Mouse (Mus musculus) hindbrain, embryonic 11.5 days (tissue): Measurements from ENCODE around the gene Zfp106. TPM values are rescaled to one million over a fixed set of nuclear protein-coding genes. Genes with fewer than 3 reads are reported as not detected.

Source experiments
- ATAC-seq: fragments of 200-750 bp; cut with Nextera tagmentation; 2 replicates; pipeline ENCODE4 v1.8.0; 2017; ENCODE audit warnings: mild to moderate bottlenecking, moderate TSS enrichment, moderate library complexity; ENCODE audit not compliant: low FRiP score
- DNase-seq: peaks from one replicate; pipeline ENCODE4 v3.0.0-alpha.2; 2015; ENCODE audit warnings: low spot score
- H3K27ac ChIP-seq: fragments of 300-500 bp; sonication (generic); 2 replicates; pipeline ENCODE4 v1.5.1; 2014; ENCODE audit warnings: mild to moderate bottlenecking, low read depth, low read length
- H3K27me3 ChIP-seq: fragments of 300-500 bp; sonication (generic); 2 replicates; pipeline ENCODE4 v1.6.1; 2014; ENCODE audit warnings: mild to moderate bottlenecking, low read length, moderate library complexity, mixed read lengths; ENCODE audit not compliant: control insufficient read depth, insufficient read depth
- H3K36me3 ChIP-seq: fragments of 300-500 bp; sonication (generic); 2 replicates; pipeline ENCODE4 v1.6.1; 2014; ENCODE audit warnings: mild to moderate bottlenecking, low read length, moderate library complexity, mixed read lengths; ENCODE audit not compliant: control insufficient read depth, insufficient read depth
- H3K4me1 ChIP-seq: fragments of 300-500 bp; sonication (generic); replicated peaks from 2 replicates; pipeline ENCODE4 v1.6.1; 2014; ENCODE audit warnings: low read length, mixed read lengths; ENCODE audit not compliant: control insufficient read depth, insufficient read depth
- H3K4me2 ChIP-seq: fragments of 300-500 bp; sonication (generic); replicated peaks from 2 replicates; pipeline ENCODE4 v1.6.1; 2014; ENCODE audit warnings: mild to moderate bottlenecking, low read depth, low read length
- H3K4me3 ChIP-seq: fragments of 300-500 bp; sonication (generic); 2 replicates; pipeline ENCODE4 v1.5.1; 2014; ENCODE audit warnings: low read depth, low read length
- H3K9ac ChIP-seq: fragments of 300-500 bp; sonication (generic); 2 replicates; pipeline ENCODE4 v1.6.1; 2014; ENCODE audit warnings: low read depth, low read length
- H3K9me3 ChIP-seq: fragments of 300-500 bp; sonication (generic); 2 replicates; pipeline ENCODE4 v1.6.1; 2016; ENCODE audit warnings: low read length; ENCODE audit not compliant: control insufficient read depth
- WGBS: fragments of 180-500 bp; shearing (Covaris S2); extraction: QIAGEN DNeasy Blood & Tissue Kit; methylation state at CpG from one replicate; pipeline ENCODE4 v1.1.7; 2014; 5-methylcytosine and 5-hydroxymethylcytosine counted together
- polyA plus RNA-seq: library from polyadenylated mRNA; unstranded; fragments of >200 nt; fragmentation: Nextera tagmentation; extraction: Ambion mirVana; gene quantifications from 2 replicates; pipeline ENCODE4 v1.2.1, GENCODE M21; 2014

Zfp106 gene
- 59.8 and 72.6 TPM in 2 replicates for polyA plus RNA-seq

DNA sequence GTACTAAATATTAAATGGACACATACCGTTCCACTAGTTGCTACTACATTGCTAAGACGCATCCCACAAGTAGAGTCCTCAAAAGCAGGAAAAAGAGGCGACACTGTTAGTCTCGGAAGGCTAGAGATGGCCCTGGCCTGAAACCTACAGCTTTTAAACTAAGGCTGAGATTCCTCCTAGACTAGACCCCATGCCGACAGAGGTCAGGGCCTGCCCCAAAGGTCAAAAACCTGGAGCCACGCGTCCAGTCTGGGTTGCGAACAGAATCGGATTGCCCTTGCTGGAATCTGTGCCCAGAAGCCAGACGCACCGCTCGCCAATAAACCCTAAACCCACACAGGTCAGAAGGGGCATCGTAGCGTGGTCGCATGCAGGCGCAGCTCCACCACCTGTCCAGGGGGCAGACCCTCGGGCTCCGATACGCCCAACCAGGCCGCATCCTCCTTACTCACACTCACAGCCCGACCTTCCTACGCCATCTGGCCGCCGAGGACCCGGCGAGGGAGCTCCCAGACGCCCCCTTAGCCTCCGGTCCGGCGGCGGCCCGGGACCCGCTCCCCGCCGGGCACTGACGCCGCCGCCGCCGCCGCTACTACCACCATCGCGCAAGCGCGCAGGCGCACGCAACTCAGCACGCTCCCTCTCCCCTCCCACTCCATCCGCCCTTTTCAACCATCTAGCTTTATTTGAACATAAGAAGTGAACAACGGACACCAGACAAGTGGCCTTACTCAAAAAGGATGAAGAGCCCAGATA, at the start of gene Zfp106:
Zfp106 (minus strand) TSS at position 609 of the 756 bp plus-strand sequence.
- no peaks in the 10 kb centered on the region for H3K9me3 ChIP-seq
- H3K27me3 ChIP-seq = no peaks in the 10 kb centered on the region
- 0 out of 2 replicates have a peak, but pooled peaks cover 2% of the 10 kb centered on the region for H3K4me1 ChIP-seq
- WGBS = under 1% methylated on average over 48 of the region's 50 CpGs
- H3K4me2 ChIP-seq = peak within 1 kb of the TSS; percentile 78
- peak within 1 kb of the TSS; percentile 95 for H3K9ac ChIP-seq
- peak within 1 kb of the TSS; percentile 77 for H3K27ac ChIP-seq
- peak within 1 kb of the TSS; percentile 90 for H3K4me3 ChIP-seq
- DNase-seq = peak; percentile 91
- no peaks in the 10 kb centered on the region for H3K36me3 ChIP-seq
- peak; percentile 86 for ATAC-seq

DNA sequence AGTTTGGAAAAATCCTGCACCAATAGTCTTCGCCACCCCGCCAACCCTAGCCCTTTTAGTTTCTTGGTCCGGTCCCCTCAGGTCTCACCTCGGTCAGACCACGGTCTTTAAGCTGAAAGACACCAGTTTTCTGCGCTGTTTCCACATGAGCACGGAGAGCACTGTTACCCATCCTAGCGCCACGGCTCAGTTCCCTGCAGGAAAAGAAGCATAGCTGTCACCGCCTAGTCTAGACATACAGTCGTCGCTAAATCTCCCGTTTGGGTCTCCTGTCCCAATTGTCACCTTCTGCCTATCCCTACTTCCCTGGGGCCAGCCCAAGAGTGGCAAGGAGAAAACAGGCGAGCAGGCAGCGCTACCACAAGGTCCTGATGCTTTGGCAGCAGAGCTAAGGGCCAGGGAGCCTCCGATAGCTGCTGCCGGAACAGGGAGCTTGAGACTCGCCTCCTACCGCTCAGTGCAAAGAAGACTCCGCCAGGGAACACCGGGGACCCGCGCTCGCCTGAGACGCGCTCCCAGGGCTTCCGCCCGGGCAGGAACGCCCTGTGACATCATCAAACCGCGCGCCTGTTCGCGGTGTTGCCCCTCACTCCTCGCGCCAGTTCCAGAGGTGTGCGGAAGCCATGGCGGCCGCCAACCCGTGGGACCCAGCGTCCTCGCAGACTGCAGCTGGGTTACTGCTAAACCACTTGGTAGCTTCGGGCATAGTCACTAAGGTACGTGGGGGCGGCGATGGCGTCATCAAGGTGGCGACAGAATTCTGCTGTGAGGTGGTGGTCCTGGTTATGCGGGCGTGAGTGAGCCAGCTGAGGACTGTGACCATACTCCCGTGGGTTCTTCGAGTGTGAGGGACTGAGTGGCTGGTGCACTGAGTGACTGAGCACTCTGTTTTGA, 45.4 kb upstream of the Zfp106 start, which contains the start of the genes Haus2 and Lrrc57:
Haus2 (plus strand) TSS at position 554 of the 894 bp plus-strand sequence.
Lrrc57 (minus strand) TSS at position 691 of the 894 bp plus-strand sequence.
- Histone ChIP-seq H3K27me3 (no peaks in the 10 kb centered on the region), H3K36me3 (no peaks in the 10 kb centered on the region), H3K9me3 (no peaks in the 10 kb centered on the region), H3K4me1 (no peaks in the 10 kb centered on the region), H3K4me3 (peak within 1 kb of the TSS; percentile 70), H3K4me2 (peak within 1 kb of the TSS; percentile 68), H3K9ac (peak within 1 kb of the TSS; percentile 93), H3K27ac (peak within 1 kb of the TSS; percentile 83)
- DNase-seq = peak; percentile 94
- ATAC-seq = peak; percentile 96
- under 1% methylated on average over 52 of the region's 52 CpGs for WGBS

DNA sequence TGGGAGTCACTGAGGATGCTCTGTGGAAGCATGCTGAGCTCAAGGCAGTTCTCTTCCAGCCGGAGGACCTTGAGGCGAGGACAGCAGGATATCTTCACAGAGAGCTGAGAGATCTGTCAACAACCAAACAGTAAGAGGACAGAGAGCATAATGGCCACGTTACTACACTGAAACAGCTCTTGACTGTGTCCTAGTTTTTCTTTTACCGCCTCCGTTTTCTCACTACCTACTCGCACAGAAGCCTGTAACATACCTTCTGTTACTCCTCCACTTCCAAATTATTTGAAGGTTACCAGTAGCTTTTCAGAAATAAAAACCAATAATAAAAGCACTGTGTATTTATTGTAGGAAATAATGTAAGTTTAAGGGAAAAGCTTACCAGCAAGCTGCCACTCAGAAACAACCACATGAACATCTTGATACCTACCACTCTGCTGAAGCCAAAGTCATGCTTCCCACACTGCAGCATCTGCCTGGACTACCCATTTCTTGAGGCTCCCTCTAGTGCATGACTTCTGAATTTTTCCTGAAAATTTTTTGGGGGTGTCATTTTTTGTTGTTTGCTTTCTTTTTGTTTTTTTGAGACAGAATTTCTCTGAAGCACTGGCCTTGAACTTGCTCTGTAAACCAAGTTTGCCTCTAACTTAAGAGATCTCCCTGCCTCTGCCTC, 42.5 kb upstream of the Zfp106 start:
- H3K36me3 ChIP-seq = no peaks in the 10 kb centered on the region
- no peaks in the 10 kb centered on the region for H3K9me3 ChIP-seq
- H3K9ac ChIP-seq = no peak overlapping the region
- 86% methylated on average over 6 of the region's 6 CpGs for WGBS
- no peak overlapping the region for H3K4me2 ChIP-seq
- no peaks in the 10 kb centered on the region for H3K4me1 ChIP-seq
- H3K4me3 ChIP-seq = no peak overlapping the region
- ATAC-seq = no peak
- no peak for DNase-seq
- H3K27me3 ChIP-seq = no peaks in the 10 kb centered on the region
- H3K27ac ChIP-seq = no peak overlapping the region

DNA sequence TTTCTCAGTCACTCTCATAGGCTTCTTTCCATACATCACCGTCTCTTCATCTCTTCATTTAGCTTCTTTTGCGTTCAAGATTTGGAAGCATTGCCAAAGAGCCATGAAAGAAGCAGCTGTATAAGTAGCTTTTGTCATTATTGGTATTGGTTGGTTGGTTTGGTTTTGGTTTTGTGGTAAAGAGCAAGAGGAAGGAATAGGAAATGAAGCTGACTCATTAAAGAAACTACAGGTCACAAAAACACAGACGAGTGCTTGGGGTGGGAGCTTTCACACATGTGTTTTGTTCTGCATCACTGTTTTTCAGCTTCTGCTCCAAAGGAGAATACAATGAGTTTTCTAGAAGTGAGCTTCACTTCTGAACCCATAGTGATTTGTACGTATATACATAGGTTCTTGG, 35.9 kb upstream of the Zfp106 start:
- 93% methylated on average over 4 of the region's 4 CpGs for WGBS
- Histone ChIP-seq H3K4me2 (no peak overlapping the region), H3K4me1 (no peaks in the 10 kb centered on the region), H3K36me3 (no peaks in the 10 kb centered on the region), H3K4me3 (no peak overlapping the region), H3K27ac (no peak overlapping the region), H3K9me3 (no peaks in the 10 kb centered on the region), H3K9ac (no peak overlapping the region), H3K27me3 (no peaks in the 10 kb centered on the region)
- DNase-seq (no peak), ATAC-seq (no peak)

DNA sequence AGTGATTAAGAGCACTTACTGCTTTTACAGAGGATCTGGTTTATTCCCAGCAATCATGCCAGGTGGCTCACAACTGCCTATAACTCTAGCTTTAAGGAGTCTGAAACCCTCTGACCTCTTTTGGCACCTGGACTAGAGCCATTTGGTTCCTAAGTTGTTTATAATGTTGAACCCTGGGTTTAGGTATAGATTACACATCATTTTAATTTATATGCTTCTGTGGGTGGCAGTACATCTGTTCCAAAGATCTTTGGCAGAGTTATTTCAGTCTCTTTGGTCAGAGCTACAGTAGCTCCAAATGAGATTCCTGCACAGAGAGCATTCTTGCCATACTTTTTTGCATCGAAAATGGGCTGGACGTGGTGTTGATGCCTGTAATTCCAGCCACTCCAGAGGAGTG, 34.1 kb upstream of the Zfp106 start:
- Histone ChIP-seq H3K9ac (no peak overlapping the region), H3K27me3 (no peaks in the 10 kb centered on the region), H3K9me3 (no peaks in the 10 kb centered on the region), H3K27ac (no peak overlapping the region), H3K4me2 (no peak overlapping the region), H3K36me3 (no peaks in the 10 kb centered on the region), H3K4me1 (no peaks in the 10 kb centered on the region), H3K4me3 (no peak overlapping the region)
- whole genome bisulfite sequencing = 95% methylated on average over 2 of the region's 2 CpGs
- DNase-seq (no peak), ATAC-seq (no peak)

DNA sequence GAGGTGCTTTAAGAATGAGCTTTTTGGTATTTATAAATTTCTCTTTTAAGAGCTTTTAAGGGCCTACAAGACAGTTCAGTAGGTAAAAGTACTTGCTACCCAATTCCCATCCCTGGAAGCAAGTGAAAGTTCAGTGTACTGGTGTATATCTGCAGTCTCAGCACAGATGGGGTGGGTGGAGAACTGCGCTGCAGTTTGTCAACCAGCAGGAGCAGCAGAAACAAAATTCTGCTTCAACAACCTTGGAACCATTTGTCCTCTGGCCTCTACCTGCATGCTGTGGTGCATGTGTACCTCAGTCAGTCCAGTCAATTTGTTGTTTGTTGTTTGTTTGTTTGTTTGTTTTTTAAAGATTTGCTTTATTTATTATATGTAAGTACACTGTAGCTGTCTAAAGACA, 28.6 kb upstream of the Zfp106 start:
- Histone ChIP-seq H3K4me1 (no peaks in the 10 kb centered on the region), H3K36me3 (no peaks in the 10 kb centered on the region), H3K27ac (no peak overlapping the region), H3K9ac (no peak overlapping the region), H3K4me3 (no peak overlapping the region), H3K27me3 (no peaks in the 10 kb centered on the region), H3K9me3 (no peaks in the 10 kb centered on the region), H3K4me2 (no peak overlapping the region)
- ATAC-seq = no peak
- DNase-seq = no peak
- WGBS = 100% methylated on average over 1 of the region's 1 CpGs

DNA sequence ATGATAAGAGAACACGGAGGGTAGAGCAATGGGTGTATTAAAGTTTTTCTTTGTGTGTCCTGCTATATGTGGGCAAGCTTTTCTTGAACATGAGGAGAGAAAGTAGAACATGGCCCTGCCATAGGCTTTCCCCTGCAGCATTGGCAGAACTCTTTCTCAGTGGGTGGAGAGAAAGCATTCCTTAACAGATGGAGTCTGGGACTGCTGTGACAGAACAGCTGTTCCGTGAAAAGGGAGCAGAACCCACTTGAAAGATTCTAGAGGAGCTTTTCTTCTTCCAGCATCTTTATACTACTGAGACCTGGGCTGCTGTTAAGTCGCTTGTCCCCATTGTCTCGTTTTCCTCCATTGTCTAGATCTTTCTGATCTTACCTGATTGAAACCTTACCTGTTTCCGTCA, 26.1 kb upstream of the Zfp106 start:
- WGBS = 87% methylated on average over 5 of the region's 5 CpGs
- no peak overlapping the region for H3K4me3 ChIP-seq
- ATAC-seq (no peak), DNase-seq (no peak)
- H3K4me1 ChIP-seq = no peaks in the 10 kb centered on the region
- H3K4me2 ChIP-seq = no peak overlapping the region
- H3K27me3 ChIP-seq = no peaks in the 10 kb centered on the region
- H3K36me3 ChIP-seq = no peaks in the 10 kb centered on the region
- no peaks in the 10 kb centered on the region for H3K9me3 ChIP-seq
- no peak overlapping the region for H3K9ac ChIP-seq
- H3K27ac ChIP-seq = no peak overlapping the region

DNA sequence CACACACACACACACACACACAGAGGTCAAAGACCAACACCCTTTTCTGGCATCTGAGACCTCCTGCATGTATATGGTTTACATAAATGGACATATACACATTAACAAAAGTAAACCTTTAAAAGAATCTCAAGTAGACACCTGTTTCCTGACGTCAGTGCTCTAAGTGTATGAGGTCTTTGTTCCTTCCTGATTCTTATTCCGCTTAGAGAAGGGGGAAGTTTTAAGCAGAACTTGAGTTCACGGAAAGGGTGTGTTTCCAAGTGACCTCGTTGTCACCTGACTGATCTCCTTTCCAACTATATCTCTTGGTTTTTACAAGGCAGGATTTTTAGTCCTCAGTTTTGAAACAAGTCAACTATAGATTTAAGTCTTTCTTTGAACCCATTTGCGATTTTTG, 14.6 kb upstream of the Zfp106 start:
- Histone ChIP-seq H3K4me2 (no peak overlapping the region), H3K4me3 (no peak overlapping the region), H3K9me3 (no peaks in the 10 kb centered on the region), H3K27me3 (no peaks in the 10 kb centered on the region), H3K4me1 (no peaks in the 10 kb centered on the region), H3K36me3 (no peaks in the 10 kb centered on the region), H3K27ac (no peak overlapping the region), H3K9ac (no peak overlapping the region)
- WGBS = 94% methylated on average over 5 of the region's 5 CpGs
- ATAC-seq = no peak
- no peak for DNase-seq
